Comparison of ENCODE assay signal across 14 mouse cellular contexts in genomic region chr19:56277140-56277804, GRCm38 (mm10). TPM values are rescaled to one million over a fixed set of nuclear protein-coding genes. Genes with fewer than 3 reads are reported as not detected.
DNase-seq lines count a peak whose midpoint lies in the region; TF ChIP-seq lines count a peak whose summit lies in the region.
"Had no signal": no experiment of that assay in that cellular context is flagged by ENCODE, and none has a peak within 500 bp of the region (broad histone marks: within the 10 kb centered on the region; RNA-seq: fewer than 3 reads in every experiment).

No protein-coding gene starts in this region.

- H3K27ac ChIP-seq in left cerebral cortex, adult 2 months, result no peak overlapping the region
- no peak overlapping the region for H3K27ac ChIP-seq in testis, adult 2 months (ENCODE audit: control insufficient read depth, insufficient read depth, low read depth, low read length)
- no peak overlapping the region for H3K27ac ChIP-seq in small intestine, adult 2 months (ENCODE audit: insufficient read depth, low read depth, low read length)
- H3K27ac ChIP-seq: embryonic facial prominence, embryonic 15.5 days; neural tube, embryonic 12.5 days had no signal

- no peak for TF ChIP-seq POLR2A in testis, adult 2 months (IDR thresholded peaks at IDR 0.05; ENCODE audit: control insufficient read depth, low read depth, low read length)
- no peak for TF ChIP-seq POLR2A in small intestine, adult 2 months (IDR thresholded peaks at IDR 0.05; ENCODE audit: low read depth, low read length)

- H3K27me3 ChIP-seq in testis, adult 2 months (ENCODE audit: control insufficient read depth, insufficient read depth, low read length), result no peaks in the 10 kb centered on the region
- H3K27me3 ChIP-seq in small intestine, adult 2 months (ENCODE audit: control insufficient read depth, insufficient read depth, low read length), result no peaks in the 10 kb centered on the region
- H3K27me3 ChIP-seq: neural tube, embryonic 12.5 days had no signal

- intact Hi-C loops in left cerebral cortex, adult 2 months (cut with DNase I), result no loop called here
- intact Hi-C loops in left cerebral cortex, postnatal 36 days (cut with DNase I), result no loop called here

- 68% methylated on average over 3 of the region's 3 CpGs for WGBS in small intestine, adult 2 months

- H3K36me3 ChIP-seq in testis, adult 2 months (ENCODE audit: control insufficient read depth, insufficient read depth, low read length), result no peaks in the 10 kb centered on the region
- H3K36me3 ChIP-seq in small intestine, adult 2 months (ENCODE audit: control insufficient read depth, insufficient read depth, low read length), result no peaks in the 10 kb centered on the region
- H3K36me3 ChIP-seq: embryonic facial prominence, embryonic 15.5 days; neural tube, embryonic 12.5 days had no signal

- peak; percentile 48 for TF ChIP-seq CTCF in left cerebral cortex, adult 2 months (IDR thresholded peaks at IDR 0.05)
- peak; percentile 42; the same call in 1 of the 2 replicates for TF ChIP-seq CTCF in testis, adult 2 months (IDR thresholded peaks at IDR 0.05; ENCODE audit: control insufficient read depth, insufficient read depth, insufficient replicate concordance, low read depth, low read length)
- TF ChIP-seq CTCF in small intestine, adult 2 months (IDR thresholded peaks at IDR 0.05; ENCODE audit: extremely low read depth, insufficient read length, insufficient replicate concordance, low read depth, low read length), result peak; percentile 28; the same call in 1 of the 2 replicates

- no peak overlapping the region for H3K4me3 ChIP-seq in left cerebral cortex, adult 2 months
- H3K4me3 ChIP-seq in testis, adult 2 months (ENCODE audit: control insufficient read depth, low read depth, low read length), result no peak overlapping the region
- no peak overlapping the region for H3K4me3 ChIP-seq in small intestine, adult 2 months (ENCODE audit: low read depth, low read length)
- H3K4me3 ChIP-seq: embryonic facial prominence, embryonic 15.5 days; megakaryocyte, embryonic 14.5 days; neural tube, embryonic 12.5 days had no signal

- no peaks in the 10 kb centered on the region for H3K4me1 ChIP-seq in testis, adult 2 months (ENCODE audit: control insufficient read depth, insufficient read depth, low read length)
- no peaks in the 10 kb centered on the region for H3K4me1 ChIP-seq in small intestine, adult 2 months (ENCODE audit: control insufficient read depth, insufficient read depth, insufficient read length, low read length)
- H3K4me1 ChIP-seq: embryonic facial prominence, embryonic 15.5 days; megakaryocyte, embryonic 14.5 days; neural tube, embryonic 12.5 days had no signal

- peak; percentile 56 for DNase-seq in embryo, embryonic 10 days (ENCODE audit: low spot score)
- DNase-seq in embryo, embryonic 9.5 days (ENCODE audit: extremely low spot score), result no peak
- DNase-seq in left cerebral cortex, adult 2 months (ENCODE audit: extremely low spot score in 1 of 2, low spot score in 2 of 2), result no peak
- no peak for DNase-seq in left cerebral cortex, postnatal 36 days (ENCODE audit: low spot score in 2 of 2)
- DNase-seq in testis, postnatal 14 days (ENCODE audit: low spot score), result no peak
- no peak for DNase-seq in left cerebral cortex, adult 8-10 months (ENCODE audit: low spot score in 2 of 2)
- DNase-seq: heart, adult 11 months; heart, postnatal 4 days; kidney, adult 9 months had no signal

RNA-seq across cellular contexts. Expression of gene Habp2, which starts 9.7 kb away (rescaled TPM):
- not detected for total RNA-seq in left cerebral cortex, adult 2 months (2021)
- not detected for total RNA-seq in left cerebral cortex, postnatal 36 days (2021)
- 0.13 TPM in 1 of 2 replicates, not detected in the other for polyA plus RNA-seq in testis, adult 2 months (2012; rRNA removed)
- 18.5 and 39.2 TPM in 2 replicates for polyA plus RNA-seq in small intestine, adult 2 months (2012; rRNA removed)
- total RNA-seq in left cerebral cortex, adult 8-10 months (2022), result not detected
- total RNA-seq: heart, postnatal 4 days had no signal
- polyA plus RNA-seq: neural tube, embryonic 12.5 days had no signal
